Mouse (Mus musculus) bone marrow macrophage, adult 2 months (primary cell): ENCODE results near the gene Tmem35b.

Source experiments
- CTCF ChIP-seq: IDR thresholded peaks from 2 replicates; pipeline ENCODE4 v1.5.1; 2012; ENCODE audit warnings: low read depth, mild to moderate bottlenecking, low read length, moderate library complexity
- POLR2A ChIP-seq: IDR thresholded peaks from 2 replicates; pipeline ENCODE4 v1.6.1; 2012; ENCODE audit warnings: mild to moderate bottlenecking, low read depth, low read length, borderline replicate concordance

DNA sequence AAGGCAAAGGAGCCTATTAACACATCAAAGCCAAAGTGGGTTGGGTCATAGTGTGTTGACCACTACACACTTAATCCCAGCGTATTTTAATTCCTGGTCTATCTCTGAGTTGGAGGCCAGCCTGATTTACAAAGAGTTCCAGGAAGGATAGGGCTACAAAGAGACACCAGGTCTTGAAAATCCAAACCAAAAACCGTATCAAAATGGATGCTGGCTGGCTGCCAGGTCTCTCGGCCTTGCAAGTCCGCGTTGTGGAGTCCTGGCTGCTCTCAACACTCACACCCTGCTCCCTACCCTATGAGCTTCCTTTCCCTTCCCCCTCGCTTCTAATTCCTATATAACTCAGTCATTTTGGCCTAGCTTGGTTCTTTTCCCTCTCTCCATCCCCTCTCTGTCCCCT lies 15.0 kb downstream of the Tmem35b start:
- no peak for TF ChIP-seq POLR2A
- TF ChIP-seq CTCF: no peak
